Mouse (Mus musculus) embryonic stem cell, embryonic (primary cell): ENCODE data around the gene 4930572O03Rik.
"Not testable (repeated sequence)": the region's sequence is repeated elsewhere in the genome, so short reads cannot be mapped to it uniquely, and the experiment has no call there.

ENCODE experiments used
- CTCF ChIA-PET, 4 experiments: fragments of 300-600 bp in 2 of 4; fragments of 350-600 bp in 2 of 4; sonication (Branson Sonifier 250); formaldehyde crosslinking; loops; one replicate each; lab custom pipeline; 2022; ENCODE audit warnings: inconsistent platforms in 2 of 4; lab: Charles Lee
- POLR2A ChIA-PET, 4 experiments: fragments of 300-600 bp in 2 of 4; fragments of 350-600 bp in 2 of 4; sonication (Branson Sonifier 250); formaldehyde crosslinking; loops; one replicate each; lab custom pipeline; 2022; ENCODE audit warnings: antibody characterized with exemption in 4 of 4, inconsistent platforms in 1 of 4; lab: Charles Lee

4930572O03Rik gene

GRCm38 (mm10) chr5:15656959-15657358 lies at the start of gene 4930572O03Rik:
TSS of gene 4930572O03Rik (minus strand) at chr5:15657059.
- POLR2A ChIA-PET: not testable (repeated sequence)

GRCm38 (mm10) chr5:15702891-15703290 lies 46.0 kb upstream of the 4930572O03Rik start:
- POLR2A ChIA-PET, CTCF ChIA-PET: not testable (repeated sequence)

More at GRCm38 (mm10) chr5:15656959-15657358, at the start of gene 4930572O03Rik:
- CTCF ChIA-PET: not testable (repeated sequence)

GRCm38 (mm10) chr5:15697719-15698118 lies 40.9 kb upstream of the 4930572O03Rik start:
- CTCF ChIA-PET, POLR2A ChIA-PET: not testable (repeated sequence)

GRCm38 (mm10) chr5:15691849-15692248 lies 35.0 kb upstream of the 4930572O03Rik start:
- CTCF ChIA-PET, POLR2A ChIA-PET: not testable (repeated sequence)

GRCm38 (mm10) chr5:15690822-15691221 lies 34.0 kb upstream of the 4930572O03Rik start:
- CTCF ChIA-PET, POLR2A ChIA-PET: not testable (repeated sequence)

GRCm38 (mm10) chr5:15689659-15690213 lies 32.9 kb upstream of the 4930572O03Rik start:
- POLR2A ChIA-PET, CTCF ChIA-PET: not testable (repeated sequence)

- POLR2A ChIA-PET, CTCF ChIA-PET: not testable (repeated sequence)
Measured at GRCm38 (mm10) chr5:15688874-15689658, 32.2 kb upstream of the 4930572O03Rik start.

GRCm38 (mm10) chr5:15681301-15682035 lies 24.6 kb upstream of the 4930572O03Rik start:
- POLR2A ChIA-PET, CTCF ChIA-PET: not testable (repeated sequence)

GRCm38 (mm10) chr5:15679980-15680949 lies 23.4 kb upstream of the 4930572O03Rik start:
- CTCF ChIA-PET, POLR2A ChIA-PET: not testable (repeated sequence)

GRCm38 (mm10) chr5:15678907-15679306 lies 22.0 kb upstream of the 4930572O03Rik start:
- POLR2A ChIA-PET, CTCF ChIA-PET: not testable (repeated sequence)

- POLR2A ChIA-PET, CTCF ChIA-PET: not testable (repeated sequence)
Measured at GRCm38 (mm10) chr5:15677750-15678149, 20.9 kb upstream of the 4930572O03Rik start.

- POLR2A ChIA-PET, CTCF ChIA-PET: not testable (repeated sequence)
Measured at GRCm38 (mm10) chr5:15674429-15675244, 17.8 kb upstream of the 4930572O03Rik start.

GRCm38 (mm10) chr5:15673989-15674388 lies 17.1 kb upstream of the 4930572O03Rik start:
- POLR2A ChIA-PET, CTCF ChIA-PET: not testable (repeated sequence)

- CTCF ChIA-PET: not testable (repeated sequence)
- POLR2A ChIA-PET: interaction anchor here in 1 of 4 experiments (0.7 kb wide), 1 partner anchor 879 kb away, joined by 6 read pairs; no protein-coding TSS in a partner anchor
Measured at GRCm38 (mm10) chr5:15670789-15671188, 13.9 kb upstream of the 4930572O03Rik start.

- POLR2A ChIA-PET, CTCF ChIA-PET: not testable (repeated sequence)
Measured at GRCm38 (mm10) chr5:15663847-15664246, 7.0 kb upstream of the 4930572O03Rik start.

- POLR2A ChIA-PET, CTCF ChIA-PET: not testable (repeated sequence)
Measured at GRCm38 (mm10) chr5:15652334-15652733, 4.5 kb downstream of the 4930572O03Rik start.

- CTCF ChIA-PET: interaction anchor here in 2 of 4 experiments (0.6 to 0.7 kb wide), 2 partner anchors 157 to 1607 kb away, joined by 3 read pairs; no protein-coding TSS in a partner anchor
Measured at GRCm38 (mm10) chr5:15645707-15646106, 11.2 kb downstream of the 4930572O03Rik start.

GRCm38 (mm10) chr5:15637637-15638036 lies 19.2 kb downstream of the 4930572O03Rik start:
- CTCF ChIA-PET, POLR2A ChIA-PET: not testable (repeated sequence)

More at GRCm38 (mm10) chr5:15645707-15646106, 11.2 kb downstream of the 4930572O03Rik start:
- POLR2A ChIA-PET: not testable (repeated sequence)
